Mouse (Mus musculus) spleen, postnatal 4 days (tissue): Measurements from ENCODE around the gene Erf.

Experiments
- DNase-seq, 2 experiments: peaks; one replicate each; pipeline ENCODE4 v3.0.0; 2022; ENCODE audit warnings: low spot score in 2 of 2

Gene Erf

DNA sequence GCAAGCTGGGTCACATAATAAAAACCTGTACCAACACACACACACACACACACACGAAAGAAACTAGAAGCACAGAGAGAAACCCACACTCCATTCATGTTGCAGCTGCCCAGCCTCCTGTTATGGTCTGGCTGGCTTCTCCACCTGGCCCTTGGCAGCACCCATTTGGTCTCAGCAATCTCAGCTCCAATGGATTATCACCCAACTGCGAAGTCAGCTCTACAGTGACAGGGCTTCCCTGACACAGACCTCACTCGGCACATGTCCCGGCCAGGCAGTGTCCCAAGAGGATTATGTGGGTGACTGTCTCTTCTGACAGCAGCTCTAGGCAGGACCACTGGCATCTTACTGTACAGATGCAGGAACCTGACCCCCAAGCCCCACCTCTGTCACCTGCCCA lies 40.1 kb downstream of the Erf start:
- DNase-seq, result no peak

DNA sequence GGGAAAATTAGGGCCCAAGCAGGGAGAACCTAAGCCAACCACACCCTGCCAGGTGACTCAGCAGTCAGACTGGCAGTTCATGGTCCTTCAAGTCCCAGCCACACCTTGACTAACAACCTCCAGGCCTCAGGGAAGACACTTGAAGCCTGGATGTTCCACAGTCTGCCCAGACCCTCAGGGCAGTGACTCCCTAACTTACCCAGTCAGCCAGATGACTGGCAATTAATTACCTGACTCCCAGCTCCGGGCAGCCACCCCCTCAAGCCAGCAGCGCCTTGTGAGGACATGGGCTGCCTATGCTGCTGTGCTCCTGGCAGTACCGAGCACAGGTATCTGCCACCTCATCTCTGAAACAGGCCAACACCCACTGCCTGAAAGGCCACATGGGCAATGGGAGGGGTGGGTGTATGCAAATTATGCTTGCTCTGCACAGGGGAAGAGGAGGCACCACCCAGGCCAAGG lies 41.4 kb downstream of the Erf start:
- peak; percentile 59 to 74 for DNase-seq

GRCm38 (mm10) chr7:25206094-25206830 lies 44.3 kb downstream of the Erf start:
- peak in 1 of 2 experiments; percentile 67 for DNase-seq

- DNase-seq, result peak; percentile 63 to 78
These were observed 45.0 kb downstream of the Erf start for GRCm38 (mm10) chr7:25205355-25206093.

- no peak for DNase-seq
These were observed 46.9 kb downstream of the Erf start for GRCm38 (mm10) chr7:25203624-25204023.

- DNase-seq, result no peak
These were observed 53.1 kb downstream of the Erf start for GRCm38 (mm10) chr7:25197384-25198018.

DNA sequence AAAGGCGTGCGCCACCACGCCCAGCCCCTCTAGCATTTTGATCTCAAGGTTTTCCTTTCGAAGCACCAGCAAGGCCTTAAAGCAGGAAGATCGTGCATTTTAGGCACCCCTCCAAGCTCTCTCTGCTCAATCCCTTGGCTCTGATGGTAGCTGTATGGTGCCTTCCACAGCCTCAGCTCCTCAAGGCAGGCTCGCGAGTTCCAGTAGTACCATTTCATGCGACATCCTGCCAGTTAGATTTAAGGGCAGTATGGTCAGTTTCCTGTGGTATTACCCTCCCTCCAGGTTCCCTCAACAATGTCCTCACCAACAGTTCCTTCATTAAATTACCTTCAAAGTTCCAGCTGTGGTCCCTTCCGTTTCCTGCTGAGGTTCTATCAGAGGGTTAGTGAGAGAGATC lies 54.5 kb downstream of the Erf start:
- no peak for DNase-seq

DNA sequence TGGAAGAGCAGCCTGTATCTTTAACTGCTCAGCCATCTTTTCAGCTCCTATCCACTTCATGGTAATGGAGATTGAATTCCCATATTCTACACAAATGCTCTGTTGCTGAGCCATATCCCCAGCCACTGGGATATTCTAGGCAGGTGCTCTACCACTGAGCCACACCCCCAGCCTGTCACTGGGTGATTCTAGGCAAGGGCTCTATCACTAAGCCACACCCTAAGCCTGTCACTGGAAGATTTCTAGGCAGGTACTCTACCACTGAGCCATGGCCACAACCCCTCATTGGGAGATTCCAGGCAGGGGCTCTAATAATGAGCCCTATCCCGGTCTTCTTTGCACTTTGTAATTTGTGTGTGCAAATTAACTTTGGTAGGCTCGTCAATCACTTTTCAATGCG lies 55.4 kb downstream of the Erf start:
- no peak for DNase-seq
